Mouse (Mus musculus) liver, adult 2 months (tissue): Measurements from ENCODE around the gene Itpr2.

ENCODE experiments used
- CTCF ChIP-seq: fragments of 200-500 bp; IDR thresholded peaks from 2 replicates; pipeline ENCODE4 v1.5.1; 2011; ENCODE audit warnings: low read depth, low read length, control low read depth
- POLR2A ChIP-seq: fragments of 200-500 bp; IDR thresholded peaks from 2 replicates; pipeline ENCODE4 v1.6.1; 2011; ENCODE audit warnings: low read length, control low read depth; ENCODE audit not compliant: insufficient read depth; ENCODE audit errors: extremely low read depth

DNA sequence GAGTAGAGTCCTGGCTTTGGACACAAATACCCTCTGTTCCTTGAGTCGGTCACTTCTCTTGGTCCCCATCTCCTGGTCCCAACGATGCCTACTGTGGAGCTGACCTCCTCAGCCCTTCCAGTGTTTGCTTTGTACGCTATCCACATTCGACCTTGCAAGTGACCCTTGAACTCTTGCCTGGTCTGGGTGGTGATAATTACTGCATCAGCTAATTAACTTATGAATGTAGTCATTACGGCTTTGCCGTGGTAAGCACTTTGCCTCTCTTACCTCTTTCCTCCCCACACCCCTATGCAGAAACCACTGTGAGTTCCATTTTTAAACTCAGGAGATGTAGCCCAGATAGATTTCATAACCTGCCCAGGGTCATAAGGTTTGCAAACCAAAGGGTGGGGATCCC lies 1.8 kb downstream of the Itpr2 start:
- TF ChIP-seq POLR2A: no peak
- TF ChIP-seq CTCF: no peak
